In genomic region chr13:36383236-36383635, GRCm38 (mm10) we compare ENCODE assay signal across 32 mouse cellular contexts.
"Had no signal": no experiment of that assay in that cellular context is flagged by ENCODE, and none has a peak within 500 bp of the region (broad histone marks: within the 10 kb centered on the region; RNA-seq: fewer than 3 reads in every experiment).

No protein-coding gene starts in this region.

- H3K36me3 ChIP-seq: limb, embryonic 10.5 days; limb, embryonic 12.5 days; limb, embryonic 13.5 days; limb, embryonic 15.5 days; liver, embryonic 13.5 days; liver, embryonic 15.5 days; lung, embryonic 15.5 days; midbrain, embryonic 10.5 days; midbrain, embryonic 12.5 days; midbrain, embryonic 13.5 days; midbrain, embryonic 15.5 days; neural tube, embryonic 12.5 days; neural tube, embryonic 13.5 days had no signal

- H3K9ac ChIP-seq: limb, embryonic 12.5 days; limb, embryonic 13.5 days; limb, embryonic 15.5 days; liver, embryonic 13.5 days; liver, embryonic 14.5 days; liver, embryonic 15.5 days; liver, postnatal 0 days; lung, embryonic 14.5 days; lung, embryonic 15.5 days; midbrain, embryonic 12.5 days; midbrain, embryonic 13.5 days; midbrain, embryonic 15.5 days; neural tube, embryonic 12.5 days; neural tube, embryonic 13.5 days had no signal

- H3K4me3 ChIP-seq: left cerebral cortex, adult 2 months; limb, embryonic 10.5 days; limb, embryonic 12.5 days; limb, embryonic 13.5 days; limb, embryonic 15.5 days; liver, embryonic 13.5 days; liver, embryonic 15.5 days; lung, embryonic 15.5 days; megakaryocyte, embryonic 14.5 days; midbrain, embryonic 10.5 days; midbrain, embryonic 12.5 days; midbrain, embryonic 13.5 days; midbrain, embryonic 15.5 days; myocyte; neural tube, embryonic 12.5 days; neural tube, embryonic 13.5 days had no signal

- H3K9me3 ChIP-seq: limb, embryonic 10.5 days; limb, embryonic 12.5 days; limb, embryonic 13.5 days; limb, embryonic 15.5 days; liver, embryonic 13.5 days; liver, embryonic 15.5 days; lung, embryonic 15.5 days; midbrain, embryonic 10.5 days; midbrain, embryonic 12.5 days; midbrain, embryonic 13.5 days; midbrain, embryonic 15.5 days; neural tube, embryonic 12.5 days; neural tube, embryonic 13.5 days had no signal

- H3K4me1 ChIP-seq: limb, embryonic 10.5 days; limb, embryonic 12.5 days; limb, embryonic 13.5 days; limb, embryonic 15.5 days; liver, embryonic 13.5 days; liver, embryonic 15.5 days; lung, embryonic 15.5 days; megakaryocyte, embryonic 14.5 days; midbrain, embryonic 10.5 days; midbrain, embryonic 12.5 days; midbrain, embryonic 15.5 days; neural tube, embryonic 12.5 days had no signal

- H3K27me3 ChIP-seq: limb, embryonic 12.5 days; limb, embryonic 13.5 days; limb, embryonic 15.5 days; liver, embryonic 13.5 days; liver, embryonic 15.5 days; lung, embryonic 15.5 days; megakaryocyte, embryonic 14.5 days; midbrain, embryonic 12.5 days; midbrain, embryonic 13.5 days; midbrain, embryonic 15.5 days; neural tube, embryonic 12.5 days; neural tube, embryonic 13.5 days had no signal

- ATAC-seq: liver, postnatal 0 days; lung, postnatal 0 days; midbrain, embryonic 13.5 days; midbrain, embryonic 15.5 days; midbrain, embryonic 16.5 days had no signal

- H3K27ac ChIP-seq: left cerebral cortex, adult 2 months; limb, embryonic 10.5 days; limb, embryonic 12.5 days; limb, embryonic 13.5 days; limb, embryonic 15.5 days; liver, embryonic 13.5 days; liver, embryonic 14.5 days; liver, embryonic 15.5 days; lung, embryonic 15.5 days; macrophage; midbrain, embryonic 10.5 days; midbrain, embryonic 12.5 days; midbrain, embryonic 13.5 days; midbrain, embryonic 15.5 days; neural tube, embryonic 12.5 days; neural tube, embryonic 13.5 days had no signal

- H3K4me2 ChIP-seq: limb, embryonic 12.5 days; limb, embryonic 13.5 days; limb, embryonic 15.5 days; liver, embryonic 13.5 days; liver, embryonic 15.5 days; lung, embryonic 14.5 days; lung, embryonic 15.5 days; midbrain, embryonic 11.5 days; midbrain, embryonic 12.5 days; midbrain, embryonic 13.5 days; midbrain, embryonic 15.5 days; neural tube, embryonic 12.5 days; neural tube, embryonic 13.5 days had no signal

- DNase-seq: left cerebral cortex, postnatal 4 days; liver; liver, embryonic 13.5 days; liver, postnatal 0 days; lung, adult 18-20 months; lung, adult 2 months; lung, embryonic 14.5 days; lung, postnatal 10 days; lung, postnatal 14 days; lung, postnatal 36 days; lung, postnatal 4 days; midbrain, embryonic 14.5 days had no signal
